In genomic region chr9:108104766-108105548, GRCm38 (mm10) we compare ENCODE assay signal across 7 mouse cellular contexts. TPM values are rescaled to one million over a fixed set of nuclear protein-coding genes. Genes with fewer than 3 reads are reported as not detected.
DNase-seq lines count a peak whose midpoint lies in the region; ATAC-seq and TF ChIP-seq lines count a peak whose summit lies in the region.

No protein-coding gene starts in this region.

- H3K4me1 ChIP-seq in neural tube, embryonic 15.5 days, result peaks cover 11% of the 10 kb centered on the region
- H3K4me1 ChIP-seq in hindbrain, embryonic 13.5 days (replicated peaks), result peaks cover 14% of the 10 kb centered on the region
- peaks cover 15% of the 10 kb centered on the region for H3K4me1 ChIP-seq in midbrain, embryonic 13.5 days (replicated peaks)

- WGBS in neural tube, embryonic 15.5 days, result 39% methylated on average over 31 of the region's 31 CpGs
- WGBS in hindbrain, embryonic 13.5 days, result 29% methylated on average over 28 of the region's 31 CpGs
- 40% methylated on average over 31 of the region's 31 CpGs for WGBS in midbrain, embryonic 13.5 days

- H3K4me3 ChIP-seq in neural tube, embryonic 15.5 days (replicated peaks), result no peak overlapping the region
- H3K4me3 ChIP-seq in hindbrain, embryonic 13.5 days, result no peak overlapping the region
- H3K4me3 ChIP-seq in midbrain, embryonic 13.5 days (replicated peaks), result no peak overlapping the region
- no peak overlapping the region for H3K4me3 ChIP-seq in gastrocnemius, adult 2 months

- H3K9ac ChIP-seq in neural tube, embryonic 15.5 days (replicated peaks), result no peak overlapping the region; the same call in 1 of the 2 replicates
- H3K9ac ChIP-seq in hindbrain, embryonic 13.5 days, result peak overlapping the region; percentile 53
- H3K9ac ChIP-seq in midbrain, embryonic 13.5 days (replicated peaks), result peak overlapping the region; percentile 20; the same call in 1 of the 2 replicates

- H3K27me3 ChIP-seq in neural tube, embryonic 15.5 days (replicated peaks), result no peaks in the 10 kb centered on the region
- H3K27me3 ChIP-seq in hindbrain, embryonic 13.5 days, result no peaks in the 10 kb centered on the region
- no peaks in the 10 kb centered on the region for H3K27me3 ChIP-seq in midbrain, embryonic 13.5 days

- no peak overlapping the region for H3K4me2 ChIP-seq in neural tube, embryonic 15.5 days
- no peak overlapping the region for H3K4me2 ChIP-seq in hindbrain, embryonic 13.5 days
- H3K4me2 ChIP-seq in midbrain, embryonic 13.5 days (replicated peaks), result no peak overlapping the region

- H3K9me3 ChIP-seq in neural tube, embryonic 15.5 days (replicated peaks), result no peaks in the 10 kb centered on the region
- no peaks in the 10 kb centered on the region for H3K9me3 ChIP-seq in hindbrain, embryonic 13.5 days
- no peaks in the 10 kb centered on the region for H3K9me3 ChIP-seq in midbrain, embryonic 13.5 days

- H3K27ac ChIP-seq in neural tube, embryonic 15.5 days (replicated peaks), result no peak overlapping the region
- no peak overlapping the region for H3K27ac ChIP-seq in hindbrain, embryonic 13.5 days
- peak overlapping the region; percentile 39 for H3K27ac ChIP-seq in midbrain, embryonic 13.5 days
- H3K27ac ChIP-seq in gastrocnemius, adult 2 months, result no peak overlapping the region

- no peak for TF ChIP-seq CTCF in gastrocnemius, adult 2 months (IDR thresholded peaks at IDR 0.05)

- peak; percentile 48 for DNase-seq in neural tube, embryonic 10.5 days (ENCODE audit: extremely low spot score, low spot score)
- DNase-seq in cerebellum, adult 9-11 months, result peak; percentile 72
- DNase-seq in frontal cortex, postnatal 36 days (ENCODE audit: low spot score in 2 of 2), result no peak
- DNase-seq in gastrocnemius, adult 2 months, result no peak

- no peak for ATAC-seq in neural tube, embryonic 15.5 days (ENCODE audit: low FRiP score)
- 0 out of 2 replicates have a peak, but pooled peaks have one; percentile 52 for ATAC-seq in hindbrain, embryonic 13.5 days (ENCODE audit: low FRiP score)
- peak; percentile 35; the same call in 1 of the 2 replicates for ATAC-seq in midbrain, embryonic 13.5 days

- peaks cover 70% of the 10 kb centered on the region for H3K36me3 ChIP-seq in neural tube, embryonic 15.5 days
- peaks cover 78% of the 10 kb centered on the region for H3K36me3 ChIP-seq in hindbrain, embryonic 13.5 days
- peaks cover 83% of the 10 kb centered on the region for H3K36me3 ChIP-seq in midbrain, embryonic 13.5 days

- intact Hi-C loops in gastrocnemius, adult 2 months (cut with DNase I), result no loop called here

RNA-seq across cellular contexts. Expression of gene Apeh, which starts 10.6 kb away (rescaled TPM):
- 52.3 and 53.5 TPM in 2 replicates for polyA plus RNA-seq in neural tube, embryonic 15.5 days (2015; fragmentation: Nextera tagmentation; extraction: Ambion mirVana)
- polyA plus RNA-seq in hindbrain, embryonic 13.5 days (2015; fragmentation: Nextera tagmentation; extraction: Ambion mirVana), result 57.7 and 57.8 TPM in 2 replicates
- polyA plus RNA-seq in midbrain, embryonic 13.5 days (2015; fragmentation: Nextera tagmentation; extraction: Ambion mirVana), result 56.3 and 62.5 TPM in 2 replicates
- 10 to 100 TPM; 30.6 to 33.4 TPM for total RNA-seq in gastrocnemius, adult 2 months (2021)

RNA-seq across cellular contexts. Expression of gene Rnf123, which starts 21.8 kb away (rescaled TPM):
- 44.3 and 51.6 TPM in 2 replicates for polyA plus RNA-seq in neural tube, embryonic 15.5 days (2015; fragmentation: Nextera tagmentation; extraction: Ambion mirVana)
- 42.8 and 43.1 TPM in 2 replicates for polyA plus RNA-seq in hindbrain, embryonic 13.5 days (2015; fragmentation: Nextera tagmentation; extraction: Ambion mirVana)
- 46.2 and 55.6 TPM in 2 replicates for polyA plus RNA-seq in midbrain, embryonic 13.5 days (2015; fragmentation: Nextera tagmentation; extraction: Ambion mirVana)
- 100 to 1,000 TPM; 128 to 157 TPM for total RNA-seq in gastrocnemius, adult 2 months (2021)

RNA-seq across cellular contexts. Expression of gene Mst1, which starts 24.7 kb away (rescaled TPM):
- polyA plus RNA-seq in neural tube, embryonic 15.5 days (2015; fragmentation: Nextera tagmentation; extraction: Ambion mirVana), result 0.50 TPM in 1 of 2 replicates, not detected in the other
- not detected in 2 replicates for polyA plus RNA-seq in hindbrain, embryonic 13.5 days (2015; fragmentation: Nextera tagmentation; extraction: Ambion mirVana)
- 0.11 and 0.23 TPM in 2 replicates for polyA plus RNA-seq in midbrain, embryonic 13.5 days (2015; fragmentation: Nextera tagmentation; extraction: Ambion mirVana)
- total RNA-seq in gastrocnemius, adult 2 months (2021), result not detected

RNA-seq across cellular contexts. Expression of gene Amigo3, which starts 52.0 kb away (rescaled TPM):
- 2.2 and 2.8 TPM in 2 replicates for polyA plus RNA-seq in neural tube, embryonic 15.5 days (2015; fragmentation: Nextera tagmentation; extraction: Ambion mirVana)
- polyA plus RNA-seq in hindbrain, embryonic 13.5 days (2015; fragmentation: Nextera tagmentation; extraction: Ambion mirVana), result 3.1 and 3.4 TPM in 2 replicates
- polyA plus RNA-seq in midbrain, embryonic 13.5 days (2015; fragmentation: Nextera tagmentation; extraction: Ambion mirVana), result 3.0 and 3.3 TPM in 2 replicates
- 1 to 10 TPM; 1.5 to 3.1 TPM for total RNA-seq in gastrocnemius, adult 2 months (2021)

RNA-seq across cellular contexts. Expression of gene Gmppb, which starts 55.9 kb away (rescaled TPM):
- polyA plus RNA-seq in neural tube, embryonic 15.5 days (2015; fragmentation: Nextera tagmentation; extraction: Ambion mirVana), result 22.0 and 28.9 TPM in 2 replicates
- polyA plus RNA-seq in hindbrain, embryonic 13.5 days (2015; fragmentation: Nextera tagmentation; extraction: Ambion mirVana), result 20.1 and 21.1 TPM in 2 replicates
- polyA plus RNA-seq in midbrain, embryonic 13.5 days (2015; fragmentation: Nextera tagmentation; extraction: Ambion mirVana), result 18.1 and 18.5 TPM in 2 replicates
- 1 to 10 TPM; 3.3 to 6.3 TPM for total RNA-seq in gastrocnemius, adult 2 months (2021)

Comparison
In these comparisons a context has a peak if more than half of its experiments do, and no peak if none do; other contexts are left out.
1. DNase-seq: peak in neural tube, embryonic 10.5 days (single experiment) and cerebellum, adult 9-11 months (single experiment); none in frontal cortex, postnatal 36 days (0 of 2) and gastrocnemius, adult 2 months (single experiment).